Comparison of ENCODE assay signal across 8 mouse cellular contexts in the genomic region with DNA sequence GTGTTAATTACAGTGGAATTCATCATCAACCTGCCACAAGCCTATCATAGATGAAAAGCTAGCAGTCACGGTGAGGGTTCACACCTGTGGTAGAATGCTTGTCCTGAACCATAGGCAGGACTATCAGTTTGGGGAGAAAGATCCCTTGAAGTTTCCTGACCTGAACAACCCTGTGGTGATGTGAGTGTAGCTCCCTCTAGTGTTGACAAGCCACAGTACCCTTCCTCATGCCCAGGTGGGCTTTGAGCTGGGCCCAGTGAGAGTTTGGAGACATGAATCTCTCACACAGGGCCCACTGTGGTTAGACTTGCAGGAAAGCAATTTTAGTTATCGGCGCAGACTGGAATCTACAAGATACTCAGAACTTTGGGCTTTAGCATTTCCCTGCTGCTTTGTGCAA. TPM values are rescaled to one million over a fixed set of nuclear protein-coding genes. Genes with fewer than 3 reads are reported as not detected.
DNase-seq lines count a peak whose midpoint lies in the region; ATAC-seq and TF ChIP-seq lines count a peak whose summit lies in the region.

No protein-coding gene starts in this region.

- H3K4me1 ChIP-seq in lung, postnatal 0 days (ENCODE audit: insufficient read depth, low read depth, low read length): no peaks in the 10 kb centered on the region

- H3K4me3 ChIP-seq in left cerebral cortex, adult 2 months: no peak overlapping the region
- H3K4me3 ChIP-seq in lung, postnatal 0 days (ENCODE audit: low read depth, low read length): no peak overlapping the region

- no peak for TF ChIP-seq EP300 in lung, postnatal 0 days (IDR thresholded peaks at IDR 0.05)

- no peaks in the 10 kb centered on the region for H3K9me3 ChIP-seq in lung, postnatal 0 days (ENCODE audit: low read length)

- intact Hi-C loops in left cerebral cortex, adult 2 months (cut with DNase I): loop anchor here (1.0 to 2.0 kb wide), 2 partner anchors 70 to 172 kb away; no protein-coding TSS in a partner anchor
- intact Hi-C loops in left cerebral cortex, postnatal 36 days (cut with DNase I): loop anchor here (2.0 to 5.0 kb wide), 2 partner anchors 69 to 174 kb away; no protein-coding TSS in a partner anchor

- TF ChIP-seq CTCF in left cerebral cortex, adult 2 months (IDR thresholded peaks at IDR 0.05): peak; percentile 77
- peak; percentile 82 for TF ChIP-seq CTCF in lung, postnatal 0 days (IDR thresholded peaks at IDR 0.05)

- no peak overlapping the region for H3K9ac ChIP-seq in lung, postnatal 0 days (replicated peaks; ENCODE audit: low read depth)

- ATAC-seq in inflammation-experienced regulatory T-cells, adult 6 months: peak; percentile 73
- ATAC-seq in lung, postnatal 0 days: 0 out of 2 replicates have a peak, but pooled peaks have one; percentile 38

- DNase-seq in adrenal gland, adult (ENCODE audit: inconsistent age in 2 of 2, low spot score in 1 of 2): peak; percentile 46 to 79
- DNase-seq in adrenal gland, postnatal 4 days (ENCODE audit: low spot score in 2 of 2): no peak
- DNase-seq in left cerebral cortex, adult 2 months (ENCODE audit: extremely low spot score in 1 of 2, low spot score in 2 of 2): peak; percentile 18 to 23
- no peak for DNase-seq in left cerebral cortex, postnatal 36 days (ENCODE audit: low spot score in 2 of 2)
- DNase-seq in cerebellum, postnatal 10 days: peak; percentile 66 to 73
- DNase-seq in lung, postnatal 0 days (ENCODE audit: low spot score): peak; percentile 58
- peak; percentile 68 for DNase-seq in thymus, postnatal 14 days

- no peaks in the 10 kb centered on the region for H3K36me3 ChIP-seq in lung, postnatal 0 days (ENCODE audit: insufficient read depth, low read length)

- WGBS in lung, postnatal 0 days: 65% methylated on average over 3 of the region's 3 CpGs

- no peaks in the 10 kb centered on the region for H3K27me3 ChIP-seq in lung, postnatal 0 days (replicated peaks; ENCODE audit: insufficient read depth, low read length)

- no peak overlapping the region for H3K27ac ChIP-seq in left cerebral cortex, adult 2 months
- no peak overlapping the region for H3K27ac ChIP-seq in lung, postnatal 0 days (ENCODE audit: low read length)

- H3K4me2 ChIP-seq in lung, postnatal 0 days (replicated peaks; ENCODE audit: low read depth, low read length): no peak overlapping the region

RNA-seq across cellular contexts. Expression of gene Spock2, which starts 39.5 kb away (rescaled TPM):
- total RNA-seq in adrenal gland, postnatal 4 days (2021): 10 to 100 TPM; 43.4 to 47.2 TPM
- total RNA-seq in left cerebral cortex, adult 2 months (2021): 100 to 1,000 TPM; 541 to 578 TPM
- 100 to 1,000 TPM; 562 to 569 TPM for total RNA-seq in left cerebral cortex, postnatal 36 days (2021)
- polyA plus RNA-seq in inflammation-experienced regulatory T-cells, adult 6 months (2017; shearing (Covaris generic)): 1 to 10 TPM; 1.5 to 8.7 (median 8.0) TPM
- 42.8 and 45.6 TPM in 2 replicates for polyA plus RNA-seq in lung, postnatal 0 days (2015; fragmentation: Nextera tagmentation; extraction: Ambion mirVana)

Comparison
In these comparisons a context has a peak if more than half of its experiments do, and no peak if none do; other contexts are left out.
1. DNase-seq: peak in adrenal gland, adult (2 of 2), left cerebral cortex, adult 2 months (2 of 2), cerebellum, postnatal 10 days (2 of 2), lung, postnatal 0 days (single experiment) and thymus, postnatal 14 days (single experiment); none in adrenal gland, postnatal 4 days (0 of 2) and left cerebral cortex, postnatal 36 days (0 of 2).
2. RNA of gene Spock2, which starts 39.5 kb away (total RNA-seq): 541 to 578 TPM in left cerebral cortex, adult 2 months and 562 to 569 TPM in left cerebral cortex, postnatal 36 days; 43.4 to 47.2 TPM in adrenal gland, postnatal 4 days; every median in the first group is over 10 times any median in the second.